In the genomic region with DNA sequence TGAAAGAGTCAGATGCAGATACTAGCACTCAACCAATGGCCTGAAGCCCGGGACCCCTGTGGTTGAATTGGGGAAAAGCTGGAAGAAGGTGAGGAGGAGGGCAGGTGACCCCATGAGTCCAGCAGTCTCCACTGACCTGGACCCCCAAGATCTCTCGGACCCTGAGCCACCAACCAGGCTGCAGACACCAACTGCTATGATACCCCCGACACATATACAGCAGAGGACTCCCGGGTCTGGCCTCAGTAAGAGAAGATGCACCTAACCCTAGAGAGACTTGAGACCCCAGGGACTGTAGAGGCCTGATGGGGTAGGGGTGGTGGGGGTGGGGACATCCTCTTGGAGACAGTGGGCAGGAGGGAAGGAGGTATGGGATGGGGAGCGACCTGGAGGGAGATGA, we compare ENCODE assay signal across 25 mouse cellular contexts.
"Had no signal": no experiment of that assay in that cellular context is flagged by ENCODE, and none has a peak within 500 bp of the region (broad histone marks: within the 10 kb centered on the region; RNA-seq: fewer than 3 reads in every experiment).

No protein-coding gene starts in this region.

- H3K4me1 ChIP-seq: heart, embryonic 10.5 days; heart, embryonic 13.5 days; heart, embryonic 15.5 days; hindbrain, embryonic 12.5 days; hindbrain, embryonic 15.5 days; kidney, embryonic 15.5 days; limb, embryonic 12.5 days; limb, embryonic 15.5 days; liver, embryonic 12.5 days had no signal

- H3K36me3 ChIP-seq: heart, embryonic 10.5 days; heart, embryonic 13.5 days; heart, embryonic 15.5 days; hindbrain, embryonic 12.5 days; hindbrain, embryonic 15.5 days; kidney, embryonic 15.5 days; limb, embryonic 12.5 days; limb, embryonic 15.5 days; liver, embryonic 12.5 days had no signal

- H3K9me3 ChIP-seq: heart, embryonic 10.5 days; heart, embryonic 13.5 days; heart, embryonic 15.5 days; hindbrain, embryonic 12.5 days; hindbrain, embryonic 15.5 days; kidney, embryonic 15.5 days; limb, embryonic 12.5 days; limb, embryonic 15.5 days; liver, embryonic 12.5 days had no signal

- H3K4me3 ChIP-seq: heart, embryonic 10.5 days; heart, embryonic 13.5 days; heart, embryonic 15.5 days; hindbrain, embryonic 12.5 days; hindbrain, embryonic 15.5 days; kidney, embryonic 15.5 days; limb, embryonic 12.5 days; limb, embryonic 15.5 days; liver, embryonic 12.5 days had no signal

- H3K9ac ChIP-seq: heart, embryonic 13.5 days; heart, embryonic 15.5 days; hindbrain, embryonic 12.5 days; hindbrain, embryonic 15.5 days; kidney, embryonic 15.5 days; limb, embryonic 12.5 days; limb, embryonic 15.5 days; liver, embryonic 12.5 days had no signal

- ATAC-seq: hindbrain, postnatal 0 days; intestine, embryonic 16.5 days; liver, embryonic 12.5 days had no signal

- DNase-seq: gastrocnemius, postnatal 14 days; gastrocnemius, postnatal 36 days; heart, adult 18-20 months; heart, postnatal 14 days; heart, postnatal 36 days; kidney, adult 11 months; kidney, adult 2 months; kidney, adult 9 months; kidney, postnatal 14 days; kidney, postnatal 36 days; layer of hippocampus, adult 9-11 months; layer of hippocampus, postnatal 36 days; left cerebral cortex, postnatal 4 days had no signal

- H3K27ac ChIP-seq: heart, embryonic 10.5 days; heart, embryonic 13.5 days; heart, embryonic 15.5 days; hindbrain, embryonic 12.5 days; hindbrain, embryonic 15.5 days; hindbrain, postnatal 0 days; kidney, embryonic 15.5 days; kidney, postnatal 0 days; limb, embryonic 12.5 days; limb, embryonic 15.5 days; liver, embryonic 12.5 days had no signal

- H3K27me3 ChIP-seq: heart, embryonic 13.5 days; heart, embryonic 15.5 days; hindbrain, embryonic 12.5 days; hindbrain, embryonic 15.5 days; kidney, embryonic 15.5 days; limb, embryonic 12.5 days; limb, embryonic 15.5 days; liver, embryonic 12.5 days had no signal

- H3K4me2 ChIP-seq: heart, embryonic 13.5 days; heart, embryonic 15.5 days; hindbrain, embryonic 12.5 days; hindbrain, embryonic 15.5 days; kidney, embryonic 15.5 days; limb, embryonic 12.5 days; limb, embryonic 15.5 days; liver, embryonic 12.5 days had no signal
